Mouse (Mus musculus): ENCODE data around the gene Dnah1. TPM values are rescaled to one million over a fixed set of nuclear protein-coding genes. Genes with fewer than 3 reads are reported as not detected.

Gene Dnah1
- polyA plus RNA-seq, 1 experiment from 2014 or later, result 0.53 TPM

DNA sequence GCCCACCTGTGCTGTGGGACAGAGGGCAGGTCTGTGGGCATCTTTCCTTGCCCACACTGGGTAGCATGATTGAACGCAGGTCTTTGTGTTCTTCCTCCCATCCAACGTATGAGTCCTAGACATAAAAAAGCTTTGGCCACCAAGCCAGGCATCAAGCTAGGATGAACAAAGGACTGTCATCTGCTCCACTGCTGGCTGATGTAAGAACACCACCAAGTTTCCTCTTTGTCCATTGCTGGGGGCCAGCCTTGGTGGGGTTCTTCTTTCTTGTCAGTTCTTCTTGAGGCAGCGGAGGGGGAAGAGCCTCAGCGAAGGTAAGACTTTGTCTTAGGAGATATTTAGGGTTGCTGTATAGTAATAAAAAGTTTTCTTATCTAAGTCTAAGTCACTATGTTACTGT lies 7.3 kb upstream of the Dnah1 start:
- WGBS, result 67% methylated on average over 4 of the region's 4 CpGs
- Histone ChIP-seq H3K27ac (ENCODE audit: low read length) (no peak overlapping the region), H3K36me3 (ENCODE audit: insufficient read depth, low read length) (no peaks in the 10 kb centered on the region), H3K9me3 (ENCODE audit: low read length) (no peaks in the 10 kb centered on the region), H3K4me2 (replicated peaks; ENCODE audit: low read depth, low read length) (no peak overlapping the region), H3K4me3 (ENCODE audit: low read depth, low read length) (no peak overlapping the region), H3K27me3 (replicated peaks; ENCODE audit: insufficient read depth, low read length) (no peaks in the 10 kb centered on the region), H3K4me1 (ENCODE audit: insufficient read depth, low read depth, low read length) (no peaks in the 10 kb centered on the region), H3K9ac (replicated peaks; ENCODE audit: low read depth) (no peak overlapping the region)
- no peak for ATAC-seq
- DNase-seq (ENCODE audit: low spot score), result no peak
- TF ChIP-seq CTCF (IDR thresholded peaks at IDR 0.05) (no peak), EP300 (IDR thresholded peaks at IDR 0.05) (no peak)

DNA sequence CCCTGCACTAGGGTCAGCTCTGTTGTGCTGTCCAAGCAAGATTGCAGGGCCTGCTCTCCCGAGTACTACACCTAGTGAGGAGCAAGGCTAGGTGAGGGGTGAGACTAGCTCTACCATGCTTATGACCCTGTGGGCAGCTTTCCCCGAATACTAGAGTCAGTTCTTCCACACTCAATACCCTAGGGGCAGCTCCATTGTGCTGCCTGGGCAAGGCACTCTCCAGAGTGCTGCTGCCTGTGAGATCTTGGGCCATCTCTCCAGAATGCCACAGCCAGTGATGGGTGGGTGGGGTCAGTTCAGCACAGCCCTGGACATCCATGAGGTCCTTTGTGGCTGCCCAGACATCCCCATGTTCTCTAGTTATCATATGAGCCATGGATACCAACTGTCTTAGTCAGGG lies 6.0 kb upstream of the Dnah1 start:
- no peaks in the 10 kb centered on the region for H3K36me3 ChIP-seq (ENCODE audit: insufficient read depth, low read length)
- no peaks in the 10 kb centered on the region for H3K4me1 ChIP-seq (ENCODE audit: insufficient read depth, low read depth, low read length)
- H3K27ac ChIP-seq (ENCODE audit: low read length), result no peak overlapping the region
- no peak overlapping the region for H3K4me2 ChIP-seq (replicated peaks; ENCODE audit: low read depth, low read length)
- TF ChIP-seq EP300 (IDR thresholded peaks at IDR 0.05), result no peak
- DNase-seq (ENCODE audit: low spot score), result no peak
- no peaks in the 10 kb centered on the region for H3K27me3 ChIP-seq (replicated peaks; ENCODE audit: insufficient read depth, low read length)
- WGBS, result 32% methylated on average over 2 of the region's 2 CpGs
- H3K9ac ChIP-seq (replicated peaks; ENCODE audit: low read depth), result no peak overlapping the region
- H3K4me3 ChIP-seq (ENCODE audit: low read depth, low read length), result no peak overlapping the region
- no peaks in the 10 kb centered on the region for H3K9me3 ChIP-seq (ENCODE audit: low read length)
- no peak for ATAC-seq

DNA sequence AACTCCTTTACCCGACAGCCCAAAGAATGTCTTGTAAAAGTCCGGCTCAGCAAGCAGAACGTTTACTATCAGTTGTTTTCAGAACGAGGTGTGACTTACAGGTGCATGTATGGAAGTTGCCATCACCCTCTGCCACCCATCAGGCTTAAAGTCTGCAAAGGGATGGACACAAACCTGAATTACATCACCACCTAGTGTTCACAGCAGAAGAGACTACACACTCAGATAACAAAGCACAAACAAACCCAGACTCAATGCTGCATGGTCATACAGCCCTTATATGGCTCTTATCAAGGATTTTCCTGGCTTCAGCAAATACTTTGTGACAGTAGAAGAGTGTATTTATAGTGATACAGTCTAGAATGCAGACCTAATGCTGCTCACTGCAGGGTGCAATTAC lies 4.0 kb upstream of the Dnah1 start:
- H3K27me3 ChIP-seq (replicated peaks; ENCODE audit: insufficient read depth, low read length), result no peaks in the 10 kb centered on the region
- no peak overlapping the region for H3K4me3 ChIP-seq (ENCODE audit: low read depth, low read length)
- H3K9me3 ChIP-seq (ENCODE audit: low read length), result no peaks in the 10 kb centered on the region
- H3K9ac ChIP-seq (replicated peaks; ENCODE audit: low read depth), result no peak overlapping the region
- no peak for ATAC-seq
- 57% methylated on average over 4 of the region's 4 CpGs for WGBS
- TF ChIP-seq CTCF (IDR thresholded peaks at IDR 0.05) (peak; percentile 42), EP300 (IDR thresholded peaks at IDR 0.05) (no peak)
- no peak for DNase-seq (ENCODE audit: low spot score)
- 0 out of 2 replicates have a peak, but pooled peaks cover 6% of the 10 kb centered on the region for H3K4me1 ChIP-seq (ENCODE audit: insufficient read depth, low read depth, low read length)
- H3K27ac ChIP-seq (ENCODE audit: low read length), result no peak overlapping the region
- H3K36me3 ChIP-seq (ENCODE audit: insufficient read depth, low read length), result no peaks in the 10 kb centered on the region
- H3K4me2 ChIP-seq (replicated peaks; ENCODE audit: low read depth, low read length), result no peak overlapping the region

DNA sequence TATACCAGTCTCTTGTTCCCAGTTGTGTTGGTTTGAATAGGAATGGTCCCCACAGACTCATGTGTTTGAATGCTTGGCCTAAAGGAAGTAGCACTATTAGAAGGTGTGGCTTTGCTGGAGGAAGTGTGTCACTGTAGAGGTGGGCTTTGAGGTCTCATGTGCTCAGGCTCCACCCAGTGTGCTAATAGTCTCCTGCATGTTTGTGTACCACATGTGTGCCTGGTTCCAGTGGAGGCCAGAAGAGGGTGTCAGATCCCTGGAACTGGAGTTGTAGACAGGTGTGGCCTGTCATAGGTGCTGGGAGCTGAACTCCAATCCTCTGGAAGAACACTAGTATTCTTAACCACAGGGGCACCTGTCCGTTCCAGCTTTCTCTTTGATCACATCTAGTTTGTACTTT lies 3.5 kb upstream of the Dnah1 start:
- 94% methylated on average over 1 of the region's 1 CpGs for WGBS

DNA sequence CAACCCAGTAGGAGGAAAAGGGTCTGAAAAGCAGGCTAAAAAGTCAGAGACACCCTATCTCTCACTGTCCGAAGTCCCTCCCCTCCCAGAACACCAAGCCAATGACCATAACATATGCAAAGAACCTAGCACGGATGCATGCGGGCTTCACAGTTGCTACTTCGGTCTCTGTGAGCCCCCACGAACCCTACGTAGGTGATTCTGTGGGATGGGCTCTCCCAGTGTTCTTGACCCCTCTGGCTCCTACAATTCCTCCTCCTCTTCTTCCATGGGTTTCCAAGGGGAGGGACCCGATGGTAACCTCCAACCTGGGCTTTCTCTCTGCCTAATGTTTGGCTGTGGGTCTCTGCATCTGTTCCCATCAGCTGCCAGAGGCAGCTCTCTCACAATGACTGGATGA lies 3.1 kb upstream of the Dnah1 start:
- 81% methylated on average over 7 of the region's 7 CpGs for WGBS
- Histone ChIP-seq H3K4me3 (ENCODE audit: low read depth, low read length) (no peak overlapping the region), H3K4me2 (replicated peaks; ENCODE audit: low read depth, low read length) (no peak overlapping the region), H3K9me3 (ENCODE audit: low read length) (no peaks in the 10 kb centered on the region), H3K27me3 (replicated peaks; ENCODE audit: insufficient read depth, low read length) (no peaks in the 10 kb centered on the region), H3K4me1 (ENCODE audit: insufficient read depth, low read depth, low read length) (0 out of 2 replicates have a peak, but pooled peaks cover 6% of the 10 kb centered on the region), H3K27ac (ENCODE audit: low read length) (no peak overlapping the region), H3K36me3 (ENCODE audit: insufficient read depth, low read length) (no peaks in the 10 kb centered on the region), H3K9ac (replicated peaks; ENCODE audit: low read depth) (no peak overlapping the region)
- DNase-seq (ENCODE audit: low spot score) (no peak), ATAC-seq (no peak)
- TF ChIP-seq CTCF (IDR thresholded peaks at IDR 0.05), result no peak

More for the DNA sequence above, 3.5 kb upstream of the Dnah1 start:
- H3K9ac ChIP-seq (replicated peaks; ENCODE audit: low read depth), result no peak overlapping the region
- no peak for TF ChIP-seq CTCF (IDR thresholded peaks at IDR 0.05)
- no peak for TF ChIP-seq EP300 (IDR thresholded peaks at IDR 0.05)
- 0 out of 2 replicates have a peak, but pooled peaks cover 6% of the 10 kb centered on the region for H3K4me1 ChIP-seq (ENCODE audit: insufficient read depth, low read depth, low read length)
- H3K27me3 ChIP-seq (replicated peaks; ENCODE audit: insufficient read depth, low read length), result no peaks in the 10 kb centered on the region
- no peaks in the 10 kb centered on the region for H3K36me3 ChIP-seq (ENCODE audit: insufficient read depth, low read length)
- no peaks in the 10 kb centered on the region for H3K9me3 ChIP-seq (ENCODE audit: low read length)
- DNase-seq (ENCODE audit: low spot score) (no peak), ATAC-seq (no peak)
- H3K4me3 ChIP-seq (ENCODE audit: low read depth, low read length), result no peak overlapping the region
- no peak overlapping the region for H3K27ac ChIP-seq (ENCODE audit: low read length)
- no peak overlapping the region for H3K4me2 ChIP-seq (replicated peaks; ENCODE audit: low read depth, low read length)

DNA sequence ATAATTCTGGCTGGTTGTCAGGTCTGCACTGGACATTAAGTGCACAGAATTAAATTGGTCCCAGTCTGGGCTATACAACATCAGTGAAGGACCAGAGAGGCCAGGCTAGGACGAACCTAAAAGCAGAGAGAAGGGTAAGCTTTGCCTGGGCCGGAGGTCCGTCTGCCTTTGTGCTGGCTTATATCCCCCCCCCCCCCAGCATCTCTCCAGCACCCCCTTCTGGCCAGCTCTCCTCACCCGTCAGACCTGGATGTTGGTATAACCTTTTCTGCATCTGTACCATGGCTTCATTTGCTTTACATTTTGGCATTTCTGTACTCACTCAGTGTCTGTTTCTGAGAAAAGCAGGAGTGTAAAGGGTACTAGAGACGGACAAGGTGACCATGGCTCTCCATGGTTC lies 1.9 kb upstream of the Dnah1 start:
- Histone ChIP-seq H3K27ac (ENCODE audit: low read length) (no peak overlapping the region), H3K4me1 (ENCODE audit: insufficient read depth, low read depth, low read length) (0 out of 2 replicates have a peak, but pooled peaks cover 6% of the 10 kb centered on the region), H3K9ac (replicated peaks; ENCODE audit: low read depth) (no peak overlapping the region), H3K27me3 (replicated peaks; ENCODE audit: insufficient read depth, low read length) (no peaks in the 10 kb centered on the region), H3K4me2 (replicated peaks; ENCODE audit: low read depth, low read length) (no peak overlapping the region), H3K36me3 (ENCODE audit: insufficient read depth, low read length) (no peaks in the 10 kb centered on the region), H3K4me3 (ENCODE audit: low read depth, low read length) (no peak overlapping the region), H3K9me3 (ENCODE audit: low read length) (no peaks in the 10 kb centered on the region)
- DNase-seq (ENCODE audit: low spot score), result no peak
- no peak for ATAC-seq
- 51% methylated on average over 5 of the region's 5 CpGs for WGBS
- TF ChIP-seq EP300 (IDR thresholded peaks at IDR 0.05) (no peak), CTCF (IDR thresholded peaks at IDR 0.05) (peak; percentile 51)

DNA sequence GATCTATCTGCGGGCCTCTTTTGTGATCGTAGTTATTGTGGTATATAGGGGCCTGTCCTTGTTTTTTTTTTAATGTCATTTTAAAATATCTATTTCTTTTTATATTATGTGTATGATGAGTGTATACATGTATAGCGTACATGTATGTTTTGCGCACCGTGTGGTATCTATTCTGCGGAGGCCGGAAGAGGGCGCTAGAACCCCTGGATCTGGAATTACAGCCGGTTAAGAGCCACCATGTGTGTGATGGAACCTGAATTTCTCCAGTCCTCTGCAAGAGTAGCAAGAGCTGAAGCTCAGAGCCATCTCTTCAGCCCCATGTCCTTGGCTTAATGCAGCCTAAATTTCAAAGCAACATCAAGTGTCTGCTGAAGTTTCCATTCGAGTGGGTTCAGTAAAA lies 1.2 kb upstream of the Dnah1 start:
- Histone ChIP-seq H3K27ac (ENCODE audit: low read length) (no peak overlapping the region), H3K27me3 (replicated peaks; ENCODE audit: insufficient read depth, low read length) (no peaks in the 10 kb centered on the region), H3K4me3 (ENCODE audit: low read depth, low read length) (no peak overlapping the region), H3K4me1 (ENCODE audit: insufficient read depth, low read depth, low read length) (0 out of 2 replicates have a peak, but pooled peaks cover 6% of the 10 kb centered on the region), H3K4me2 (replicated peaks; ENCODE audit: low read depth, low read length) (no peak overlapping the region), H3K9me3 (ENCODE audit: low read length) (no peaks in the 10 kb centered on the region), H3K36me3 (ENCODE audit: insufficient read depth, low read length) (no peaks in the 10 kb centered on the region), H3K9ac (replicated peaks; ENCODE audit: low read depth) (no peak overlapping the region)
- TF ChIP-seq CTCF (IDR thresholded peaks at IDR 0.05) (peak; percentile 36), EP300 (IDR thresholded peaks at IDR 0.05) (no peak)
- 69% methylated on average over 10 of the region's 10 CpGs for WGBS
- no peak for DNase-seq (ENCODE audit: low spot score)
- no peak for ATAC-seq

All from lung, postnatal 0 days (tissue).